Mouse (Mus musculus): ENCODE results near the gene Rab5c. TPM values are rescaled to one million over a fixed set of nuclear protein-coding genes. Genes with fewer than 3 reads are reported as not detected.

The Rab5c gene
- polyA plus RNA-seq, 1 experiment from 2014 or later = 378 TPM

DNA sequence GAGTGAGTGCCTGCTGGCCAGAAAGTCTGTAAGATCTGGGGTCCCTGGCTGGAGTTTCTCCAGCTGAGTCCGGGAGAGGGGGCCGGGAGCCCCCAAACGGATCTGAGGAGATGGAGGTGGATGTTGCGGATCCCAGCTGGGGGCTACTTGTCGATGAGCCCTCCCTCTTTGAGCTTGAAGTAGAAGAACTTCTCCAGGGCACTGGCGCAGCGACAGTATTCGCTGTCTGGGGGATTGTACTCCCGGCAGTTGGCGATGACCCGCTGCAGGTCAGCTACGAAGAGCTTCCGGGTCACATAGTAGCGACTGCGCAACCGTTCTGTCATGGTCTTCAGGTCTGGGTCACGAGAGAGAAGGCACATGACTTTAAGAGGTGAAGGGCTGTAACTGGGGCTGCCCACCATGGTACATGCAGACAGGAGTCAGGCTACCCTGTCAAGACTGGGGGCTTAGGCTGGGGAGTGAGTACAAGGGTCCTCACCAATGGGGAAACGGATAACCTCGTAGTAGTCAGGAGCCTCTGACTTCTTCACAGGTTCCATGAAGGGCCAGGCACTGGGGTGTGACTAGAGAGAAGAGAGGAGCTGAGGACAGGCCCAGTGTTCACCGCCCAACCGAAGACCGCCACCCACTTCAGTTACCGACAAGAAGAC is 32.8 kb downstream of the Rab5c start:
- Histone ChIP-seq H3K4me3 (ENCODE audit: inconsistent target) (no peak overlapping the region), H3K79me2 (ENCODE audit: inconsistent target) (peaks cover 27% of the 10 kb centered on the region), H3K36me3 (ENCODE audit: inconsistent target) (peaks cover 75% of the 10 kb centered on the region), H3K27ac (peak overlapping the region; percentile 94)
- WGBS (ENCODE audit: missing documents) = 98% methylated on average over 23 of the region's 23 CpGs

DNA sequence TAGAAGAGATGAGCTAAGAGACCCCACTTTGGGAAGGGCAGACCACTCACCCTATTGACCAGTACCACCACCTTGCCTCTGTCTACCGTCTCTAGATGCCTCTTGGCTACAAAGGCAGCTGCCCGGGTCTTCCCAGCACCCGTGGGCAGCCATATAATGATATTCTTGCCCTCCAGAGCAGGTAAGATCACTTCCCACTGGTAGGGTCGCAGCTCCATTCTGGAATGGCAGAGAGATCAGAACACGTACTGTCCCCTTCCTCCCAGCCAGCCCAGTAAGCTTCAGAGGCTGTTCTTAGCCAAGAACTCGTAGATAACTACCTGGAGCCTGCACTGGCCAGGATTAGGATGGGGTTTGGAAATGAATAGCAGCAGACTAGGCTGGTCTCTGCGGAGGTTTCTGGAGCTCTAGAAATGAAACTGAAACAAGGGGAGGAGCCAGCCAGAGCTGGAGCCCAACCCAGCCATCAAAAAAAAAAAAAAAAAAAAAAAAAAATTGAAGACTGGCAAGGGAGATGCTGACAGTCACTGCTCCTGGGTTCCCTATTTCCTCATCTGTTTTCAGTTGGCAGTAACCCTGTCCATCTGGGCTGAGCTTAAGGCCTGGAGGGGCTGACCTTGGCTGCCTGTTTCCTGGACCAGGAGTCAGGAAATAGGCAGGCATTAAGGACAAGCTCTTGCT is 34.0 kb downstream of the Rab5c start, which contains the start of gene Dhx58:
Dhx58 (minus strand) TSS at position 421 of the 681 bp plus-strand sequence.
- Histone ChIP-seq H3K36me3 (ENCODE audit: inconsistent target) (peaks cover 73% of the 10 kb centered on the region), H3K4me3 (ENCODE audit: inconsistent target) (peak within 1 kb of the TSS; percentile 93), H3K27ac (peak within 1 kb of the TSS; percentile 94), H3K79me2 (ENCODE audit: inconsistent target) (peaks cover 27% of the 10 kb centered on the region)
- WGBS (ENCODE audit: missing documents) = 6% methylated on average over 6 of the region's 7 CpGs

DNA sequence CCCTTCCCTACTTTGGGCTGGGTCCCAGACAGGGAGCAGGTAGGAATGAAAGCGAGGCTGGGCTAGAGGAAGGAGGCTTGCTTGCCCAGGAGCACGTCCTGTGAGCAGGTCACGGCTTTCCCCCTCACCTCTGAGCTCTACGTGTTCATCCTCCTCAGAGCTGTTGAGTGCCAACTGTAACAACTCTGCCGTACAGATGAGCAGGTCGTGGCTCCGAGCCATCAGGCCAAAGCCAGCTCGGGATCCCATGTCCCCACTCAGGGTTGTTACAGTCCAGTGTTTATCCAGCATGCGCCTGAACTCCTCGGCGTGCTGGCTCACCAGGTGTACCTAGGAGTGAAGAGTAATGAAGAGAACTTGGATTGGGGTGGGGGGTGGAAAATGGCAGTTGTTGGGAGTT is 34.6 kb downstream of the Rab5c start:
- WGBS (ENCODE audit: missing documents) = 8% methylated on average over 9 of the region's 11 CpGs
- Histone ChIP-seq H3K4me3 (ENCODE audit: inconsistent target) (peak overlapping the region; percentile 93), H3K36me3 (ENCODE audit: inconsistent target) (peaks cover 73% of the 10 kb centered on the region), H3K27ac (peak overlapping the region; percentile 94), H3K79me2 (ENCODE audit: inconsistent target) (peaks cover 27% of the 10 kb centered on the region)

DNA sequence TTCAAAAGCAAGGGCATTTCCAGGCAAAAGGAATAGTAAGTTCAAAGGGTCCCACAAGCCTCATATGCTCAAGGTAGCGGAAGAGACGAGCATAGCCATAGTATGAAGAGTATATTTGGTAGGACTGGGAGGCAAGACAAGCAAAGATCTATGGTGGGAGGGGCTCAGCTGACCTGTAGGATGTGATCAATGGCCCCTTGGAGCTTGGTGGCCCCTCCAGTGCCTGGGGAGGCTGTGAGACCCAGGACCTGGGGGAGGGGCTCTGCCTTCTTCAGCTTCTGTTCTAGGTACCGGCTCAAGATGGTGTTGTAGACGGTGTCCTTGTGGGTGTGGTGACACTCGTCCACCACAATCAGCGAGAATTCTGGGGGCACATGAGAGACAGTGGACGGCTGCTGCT is 35.1 kb downstream of the Rab5c start:
- WGBS (ENCODE audit: missing documents) = 6% methylated on average over 7 of the region's 7 CpGs
- peak overlapping the region; percentile 94 for H3K27ac ChIP-seq
- peak overlapping the region; percentile 93 for H3K4me3 ChIP-seq (ENCODE audit: inconsistent target)
- H3K79me2 ChIP-seq (ENCODE audit: inconsistent target) = peaks cover 27% of the 10 kb centered on the region
- peaks cover 73% of the 10 kb centered on the region for H3K36me3 ChIP-seq (ENCODE audit: inconsistent target)

DNA sequence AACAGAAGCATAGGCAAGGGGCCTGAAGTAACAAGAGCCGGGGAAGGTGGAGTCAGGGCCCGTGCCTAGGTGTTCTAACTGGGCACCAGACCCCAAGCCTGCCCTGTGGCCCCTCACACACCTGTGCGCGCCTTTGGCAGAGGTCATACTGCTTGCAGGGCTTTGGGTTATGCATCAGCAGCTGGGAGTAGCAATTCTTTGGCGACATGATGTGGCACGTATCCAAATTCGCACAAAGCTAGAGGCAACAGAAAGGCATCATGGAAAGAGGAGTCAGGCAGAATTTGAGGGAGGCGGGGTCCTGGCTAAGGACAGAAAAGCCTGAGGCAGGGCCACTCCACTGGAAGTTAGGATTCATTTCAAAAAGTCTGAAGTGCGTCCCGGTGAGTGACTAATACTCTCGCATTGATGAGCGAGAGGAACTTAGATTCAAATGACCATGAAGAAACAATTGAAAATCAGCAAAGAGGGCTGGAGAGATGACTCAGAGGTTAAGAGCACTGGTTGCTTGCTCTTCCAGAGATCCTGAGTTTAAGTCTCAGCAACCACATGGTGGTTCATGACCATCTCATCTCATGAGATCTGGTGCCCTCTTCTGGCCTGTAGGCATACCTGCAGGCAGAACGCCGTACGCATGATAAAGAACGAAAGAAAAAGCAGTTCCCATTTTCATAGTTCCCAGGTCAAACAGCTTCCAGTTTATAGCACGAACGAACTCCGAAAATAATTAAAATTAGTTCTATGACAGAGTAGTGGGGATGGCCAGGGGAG is 35.7 kb downstream of the Rab5c start:
- Histone ChIP-seq H3K36me3 (ENCODE audit: inconsistent target) (peaks cover 73% of the 10 kb centered on the region), H3K79me2 (ENCODE audit: inconsistent target) (peaks cover 27% of the 10 kb centered on the region), H3K27ac (peak overlapping the region; percentile 94), H3K4me3 (ENCODE audit: inconsistent target) (peak overlapping the region; percentile 93)
- 43% methylated on average over 19 of the region's 19 CpGs for WGBS (ENCODE audit: missing documents)

DNA sequence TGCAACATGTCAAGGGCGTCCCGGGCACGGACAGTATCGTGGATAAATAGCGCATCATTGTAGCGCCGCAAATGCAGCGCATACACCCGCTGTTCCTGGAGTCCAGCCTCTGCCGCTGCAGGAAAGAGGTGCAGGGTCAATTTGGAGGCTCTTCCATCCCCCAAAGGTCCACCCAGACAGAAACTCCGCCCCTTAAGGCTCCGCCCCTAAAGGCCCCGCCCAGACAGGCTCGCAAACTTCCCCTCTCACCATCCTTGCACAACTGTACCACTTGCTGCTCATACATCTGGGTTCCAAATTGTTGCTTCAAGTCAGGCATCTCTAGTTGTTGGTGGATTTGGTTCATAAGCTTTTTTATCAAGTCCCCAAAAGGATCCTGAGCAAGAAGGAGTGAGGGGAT is 36.7 kb downstream of the Rab5c start:
- peaks cover 27% of the 10 kb centered on the region for H3K79me2 ChIP-seq (ENCODE audit: inconsistent target)
- no peak overlapping the region for H3K4me3 ChIP-seq (ENCODE audit: inconsistent target)
- H3K27ac ChIP-seq = 0 out of 2 replicates have a peak overlapping the region, but pooled peaks have one; percentile 94
- peaks cover 71% of the 10 kb centered on the region for H3K36me3 ChIP-seq (ENCODE audit: inconsistent target)
- 40% methylated on average over 14 of the region's 14 CpGs for WGBS (ENCODE audit: missing documents)

DNA sequence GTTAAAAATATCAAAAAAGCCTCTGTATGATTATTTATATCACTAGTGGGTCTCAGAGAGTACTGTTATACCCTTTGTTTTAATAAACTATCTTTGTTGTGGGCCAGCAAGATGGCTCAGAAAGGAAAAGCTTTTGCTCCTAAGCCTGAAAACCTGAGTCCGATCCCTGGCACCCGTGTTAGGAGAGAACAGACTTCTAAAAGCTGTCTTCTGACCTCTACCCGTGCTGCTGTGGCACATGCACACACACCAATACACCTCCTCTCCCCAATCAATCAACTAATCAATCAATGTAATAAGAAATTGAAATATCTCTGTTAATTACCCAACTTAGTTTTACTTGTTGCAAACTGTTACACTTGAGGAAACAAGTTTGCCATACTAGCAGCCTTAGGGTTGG is 37.3 kb downstream of the Rab5c start:
- Histone ChIP-seq H3K4me3 (ENCODE audit: inconsistent target) (no peak overlapping the region), H3K36me3 (ENCODE audit: inconsistent target) (peaks cover 71% of the 10 kb centered on the region), H3K27ac (no peak overlapping the region), H3K79me2 (ENCODE audit: inconsistent target) (peaks cover 27% of the 10 kb centered on the region)
- 95% methylated on average over 3 of the region's 3 CpGs for WGBS (ENCODE audit: missing documents)

DNA sequence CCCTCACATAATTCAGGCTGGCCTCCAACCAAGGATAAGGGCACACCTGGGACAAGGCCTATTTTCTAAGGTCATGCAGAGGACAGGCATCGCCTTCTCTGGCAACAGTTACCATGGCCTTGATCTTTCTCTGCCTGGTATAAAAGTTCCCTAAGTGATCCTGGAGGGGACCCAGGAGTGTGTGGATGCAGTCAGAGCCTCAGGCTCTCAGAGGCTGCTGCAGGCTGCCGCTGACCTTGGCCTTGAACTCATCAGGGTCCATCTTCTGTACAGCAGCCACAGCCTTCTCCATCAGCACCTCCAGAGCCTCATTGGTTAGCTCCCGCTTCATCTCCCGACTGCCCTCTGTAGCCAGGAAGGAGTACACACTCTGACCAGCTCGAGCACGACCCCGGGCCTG is 40.1 kb downstream of the Rab5c start:
- Histone ChIP-seq H3K4me3 (ENCODE audit: inconsistent target) (no peak overlapping the region), H3K36me3 (ENCODE audit: inconsistent target) (peaks cover 74% of the 10 kb centered on the region), H3K79me2 (ENCODE audit: inconsistent target) (peaks cover 15% of the 10 kb centered on the region), H3K27ac (no peak overlapping the region)
- 90% methylated on average over 7 of the region's 7 CpGs for WGBS (ENCODE audit: missing documents)

DNA sequence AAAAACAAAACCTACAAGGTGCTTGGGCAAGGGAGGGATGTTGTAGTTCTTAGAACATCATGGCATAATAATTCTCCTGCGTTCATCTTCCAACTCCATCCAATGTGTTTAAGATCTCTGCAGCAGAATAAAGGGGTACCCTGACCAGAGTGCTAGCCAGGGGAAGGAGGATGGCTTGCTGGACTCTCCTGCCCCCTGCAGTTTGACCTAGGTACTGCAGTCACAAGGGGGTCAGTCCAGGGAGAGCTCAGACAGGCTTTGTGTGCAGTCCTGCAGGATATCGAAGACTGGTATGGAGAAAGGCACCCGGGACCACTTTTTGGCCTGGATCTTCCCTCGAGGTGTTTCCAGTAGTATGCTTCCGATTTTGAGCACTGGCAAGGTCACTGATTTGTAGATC is 43.1 kb downstream of the Rab5c start:
- Histone ChIP-seq H3K27ac (no peak overlapping the region), H3K4me3 (ENCODE audit: inconsistent target) (no peak overlapping the region), H3K79me2 (ENCODE audit: inconsistent target) (no peaks in the 10 kb centered on the region), H3K36me3 (ENCODE audit: inconsistent target) (peaks cover 52% of the 10 kb centered on the region)
- 49% methylated on average over 5 of the region's 5 CpGs for WGBS (ENCODE audit: missing documents)

DNA sequence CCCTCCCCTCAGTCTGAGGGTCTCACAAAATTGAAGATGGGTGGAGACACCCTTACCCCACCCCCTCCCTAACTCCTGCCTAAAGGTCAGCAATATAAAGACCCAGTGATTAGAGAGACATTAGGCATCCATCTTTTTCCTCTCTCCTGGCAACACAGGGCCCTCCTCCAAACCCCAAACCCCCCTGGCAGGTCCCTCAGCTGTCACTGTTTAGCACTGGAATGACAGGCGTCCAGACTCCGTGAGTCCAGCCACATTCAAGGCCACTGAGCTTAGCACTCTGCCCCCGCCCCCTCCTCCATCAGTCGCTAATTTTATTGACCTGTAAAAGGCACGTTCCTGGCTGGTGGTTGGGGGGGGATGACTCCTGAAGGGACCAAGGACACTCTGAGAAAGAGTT is 44.9 kb downstream of the Rab5c start:
- Histone ChIP-seq H3K4me3 (ENCODE audit: inconsistent target) (no peak overlapping the region), H3K36me3 (ENCODE audit: inconsistent target) (peaks cover 36% of the 10 kb centered on the region), H3K79me2 (ENCODE audit: inconsistent target) (no peaks in the 10 kb centered on the region), H3K27ac (no peak overlapping the region)
- 67% methylated on average over 5 of the region's 5 CpGs for whole genome bisulfite sequencing (ENCODE audit: missing documents)

DNA sequence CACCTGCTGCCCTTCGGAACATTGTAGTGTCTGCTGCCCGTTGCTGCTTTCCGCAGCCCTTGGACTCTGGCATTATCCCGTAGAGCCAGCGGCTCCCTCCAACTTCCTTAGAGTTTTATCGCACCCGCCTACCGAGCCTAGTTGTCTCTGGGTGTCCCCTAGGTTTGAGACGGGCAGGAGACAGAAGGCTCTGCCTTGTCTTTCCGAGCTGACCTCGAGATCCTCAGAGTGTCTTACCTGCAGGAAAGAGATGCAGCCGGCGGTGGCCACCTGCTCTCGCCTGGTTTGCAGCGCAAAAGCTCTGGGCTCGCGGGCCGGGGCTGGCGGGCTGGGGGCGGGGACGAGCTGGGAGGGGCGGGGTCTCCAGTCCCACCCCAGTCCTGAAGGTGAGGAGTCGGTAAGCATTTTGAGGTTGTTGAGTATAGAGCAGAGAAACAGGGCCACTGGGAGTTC is 45.8 kb downstream of the Rab5c start, which contains the start of gene Zfp385c:
Zfp385c (minus strand) TSS at position 292 of the 453 bp plus-strand sequence.
- no peak within 1 kb of the TSS for H3K4me3 ChIP-seq (ENCODE audit: inconsistent target)
- 5% methylated on average over 22 of the region's 23 CpGs for WGBS (ENCODE audit: missing documents)
- no peaks in the 10 kb centered on the region for H3K79me2 ChIP-seq (ENCODE audit: inconsistent target)
- H3K27ac ChIP-seq = no peak within 1 kb of the TSS
- peaks cover 26% of the 10 kb centered on the region for H3K36me3 ChIP-seq (ENCODE audit: inconsistent target)

DNA sequence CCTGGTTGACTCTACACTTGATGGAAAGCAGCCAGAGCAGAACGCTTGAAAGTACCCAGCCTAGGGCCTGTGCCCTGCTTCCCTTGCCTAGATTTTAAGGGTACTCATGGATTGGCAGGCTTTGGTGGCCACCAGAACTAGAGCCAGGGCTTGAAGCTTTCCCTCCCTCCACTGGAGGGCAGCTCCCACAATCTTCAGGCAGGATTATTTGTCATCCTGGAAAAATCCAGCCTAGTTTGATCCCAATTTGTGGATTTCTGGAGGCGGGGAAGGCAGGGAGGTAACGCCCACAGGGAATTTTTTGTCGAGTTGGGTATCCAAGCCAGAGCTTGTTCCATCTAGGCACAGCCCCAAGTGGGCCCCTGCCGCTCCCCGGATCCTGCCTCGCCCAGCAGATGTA is 47.6 kb downstream of the Rab5c start:
- H3K36me3 ChIP-seq (ENCODE audit: inconsistent target) = peaks cover 10% of the 10 kb centered on the region
- 96% methylated on average over 5 of the region's 7 CpGs for WGBS (ENCODE audit: missing documents)
- H3K79me2 ChIP-seq (ENCODE audit: inconsistent target) = no peaks in the 10 kb centered on the region
- no peak overlapping the region for H3K27ac ChIP-seq
- H3K4me3 ChIP-seq (ENCODE audit: inconsistent target) = no peak overlapping the region

DNA sequence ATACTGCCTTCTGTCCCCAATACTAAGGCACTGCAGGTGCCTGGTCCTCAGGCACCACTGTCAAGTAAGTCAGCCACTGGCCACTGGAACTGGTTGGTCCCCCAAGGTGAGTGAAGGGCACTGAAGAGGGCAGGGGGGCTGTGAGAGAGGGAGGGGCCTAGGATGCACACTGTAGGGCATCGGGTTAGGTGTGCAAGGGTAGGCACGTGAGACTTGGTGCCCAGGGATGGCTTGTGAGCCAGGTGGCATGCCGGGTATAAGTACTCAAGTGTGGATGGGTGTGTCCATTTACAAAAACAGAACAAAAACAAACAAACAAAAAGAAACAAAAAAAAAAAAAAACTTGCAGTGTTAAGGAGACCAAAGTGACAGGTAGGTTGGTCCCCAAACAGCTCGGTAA is 49.6 kb downstream of the Rab5c start:
- Histone ChIP-seq H3K36me3 (ENCODE audit: inconsistent target) (no peaks in the 10 kb centered on the region), H3K79me2 (ENCODE audit: inconsistent target) (no peaks in the 10 kb centered on the region), H3K4me3 (ENCODE audit: inconsistent target) (no peak overlapping the region), H3K27ac (no peak overlapping the region)
- 93% methylated on average over 4 of the region's 4 CpGs for WGBS (ENCODE audit: missing documents)

DNA sequence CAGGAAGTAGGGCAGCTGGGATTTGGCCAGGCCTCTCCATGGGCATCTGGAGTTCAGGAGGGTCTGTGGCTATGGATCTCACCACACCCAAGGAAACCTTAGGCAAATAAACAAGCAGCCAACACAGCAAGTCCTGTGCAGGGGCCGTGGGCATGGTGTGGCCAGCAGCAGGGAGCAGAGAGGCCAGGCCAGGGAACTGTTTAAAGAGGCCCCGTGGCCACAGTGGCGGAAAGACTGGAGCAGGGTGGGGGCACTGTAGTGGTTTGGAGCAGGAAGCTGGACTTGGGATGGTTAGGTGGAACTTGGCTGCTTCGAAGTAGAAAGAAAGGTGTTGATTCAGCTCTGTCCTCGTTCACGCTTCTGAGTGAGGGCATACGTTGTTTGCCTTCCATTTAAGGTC is 50.8 kb downstream of the Rab5c start:
- Histone ChIP-seq H3K79me2 (ENCODE audit: inconsistent target) (no peaks in the 10 kb centered on the region), H3K4me3 (ENCODE audit: inconsistent target) (no peak overlapping the region), H3K36me3 (ENCODE audit: inconsistent target) (no peaks in the 10 kb centered on the region), H3K27ac (no peak overlapping the region)
- 90% methylated on average over 7 of the region's 7 CpGs for WGBS (ENCODE audit: missing documents)

DNA sequence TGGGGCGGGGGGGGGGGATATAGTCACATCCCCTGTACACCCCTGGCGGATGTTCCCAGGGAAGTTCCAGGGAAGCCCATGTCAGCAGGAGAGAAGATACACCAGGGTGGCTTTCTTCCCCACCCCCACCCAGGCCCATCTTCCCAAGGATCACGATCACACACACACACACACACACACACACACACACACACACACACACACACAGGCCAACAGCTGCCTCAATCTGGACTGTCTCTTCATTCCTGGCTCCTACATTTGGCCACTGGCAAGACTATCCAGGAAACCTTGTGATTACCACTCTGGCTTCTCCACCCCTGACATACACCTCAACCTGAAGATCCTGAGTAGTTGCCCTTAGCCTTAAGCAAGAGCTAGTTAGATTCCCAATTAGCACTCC is 52.6 kb downstream of the Rab5c start:
- 92% methylated on average over 2 of the region's 3 CpGs for whole genome bisulfite sequencing (ENCODE audit: missing documents)

More for the DNA sequence above, 52.6 kb downstream of the Rab5c start:
- H3K36me3 ChIP-seq (ENCODE audit: inconsistent target) = no peaks in the 10 kb centered on the region
- H3K27ac ChIP-seq = no peak overlapping the region
- no peak overlapping the region for H3K4me3 ChIP-seq (ENCODE audit: inconsistent target)
- H3K79me2 ChIP-seq (ENCODE audit: inconsistent target) = no peaks in the 10 kb centered on the region

Data from macrophage (primary cell).